Mouse (Mus musculus) lung, postnatal 4 days (tissue): ENCODE measurements around the gene Tgfb3.

Source experiments
- DNase-seq, 2 experiments: peaks; one replicate each; pipeline ENCODE4 v3.0.0; 2021

Tgfb3 gene

DNA sequence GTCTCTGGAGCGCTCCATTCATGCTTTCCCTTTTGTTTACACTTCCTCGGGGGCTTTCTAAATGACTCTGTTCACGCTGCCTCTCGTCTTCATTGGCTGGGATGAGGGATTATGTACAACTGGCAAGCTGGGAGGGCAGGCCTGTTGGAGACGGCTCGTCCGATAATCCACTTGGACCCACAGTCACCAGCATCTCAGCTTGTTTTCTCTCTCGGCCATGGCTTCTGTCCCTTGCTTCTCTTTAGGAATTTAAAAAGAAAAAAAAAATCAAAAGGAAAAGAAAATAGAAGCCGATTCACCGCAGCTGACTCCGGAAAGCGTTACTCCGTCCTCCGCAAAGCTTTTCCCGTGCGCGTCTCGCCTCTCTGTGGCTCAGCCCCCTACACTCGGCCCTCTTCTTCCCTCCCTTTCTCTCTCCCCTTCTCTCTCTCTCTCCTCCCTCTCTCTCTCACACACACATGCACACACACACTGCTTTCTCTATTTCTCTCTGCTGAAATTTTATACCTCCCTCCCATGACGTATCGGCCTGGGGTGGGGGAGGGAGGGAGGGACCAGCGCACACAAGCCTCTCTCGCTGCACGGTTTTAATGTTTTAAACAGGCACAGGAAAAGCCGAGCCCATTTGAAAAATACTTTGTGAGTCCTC lies at the start of gene Tgfb3:
Gene Tgfb3 (minus strand): TSS at position 489 of the 649 bp plus-strand sequence.
- DNase-seq = peak; percentile 62 to 63

DNA sequence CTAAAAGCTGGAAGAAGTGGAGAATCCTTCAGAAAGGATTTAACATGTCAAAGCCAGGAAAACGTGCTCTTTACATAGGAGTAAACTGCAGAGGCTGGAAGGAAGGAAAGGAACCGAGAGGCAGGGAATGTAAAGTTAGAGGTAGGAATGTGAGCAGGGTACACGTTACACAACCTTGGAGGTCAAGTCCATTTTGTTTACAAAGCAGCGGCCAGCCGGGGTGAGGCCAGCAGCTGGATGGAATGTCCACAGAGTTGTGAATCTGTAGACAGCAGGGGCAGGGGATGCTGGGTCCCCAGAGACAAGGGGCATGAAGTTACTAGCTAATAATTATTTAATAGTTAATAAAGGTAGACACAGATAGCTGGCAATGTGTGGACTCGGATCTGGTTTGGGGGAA lies 49.3 kb upstream of the Tgfb3 start:
- peak; percentile 47 to 81 for DNase-seq

DNA sequence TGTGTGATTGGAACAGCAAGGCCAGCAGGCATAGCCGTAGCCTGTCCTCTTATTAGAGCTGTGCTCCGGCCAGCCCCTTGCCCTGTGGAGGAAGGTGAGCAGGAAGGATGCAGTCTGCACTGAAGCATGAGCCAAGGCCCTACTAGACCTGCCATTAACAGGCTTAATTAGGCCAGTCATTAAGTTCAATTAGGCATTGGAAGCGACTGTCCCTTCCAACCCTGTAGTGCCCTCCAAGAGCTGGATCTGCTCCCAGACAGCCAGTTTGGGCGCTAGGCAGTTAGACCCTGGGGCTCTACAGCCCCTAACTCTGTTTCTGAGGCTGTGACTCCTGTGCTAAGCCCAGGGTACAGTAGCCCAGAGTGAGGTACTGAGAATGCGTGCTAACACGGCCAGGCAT lies 45.2 kb upstream of the Tgfb3 start:
- DNase-seq = no peak

GRCm38 (mm10) chr12:86116295-86116835 lies 37.5 kb upstream of the Tgfb3 start:
- no peak for DNase-seq

DNA sequence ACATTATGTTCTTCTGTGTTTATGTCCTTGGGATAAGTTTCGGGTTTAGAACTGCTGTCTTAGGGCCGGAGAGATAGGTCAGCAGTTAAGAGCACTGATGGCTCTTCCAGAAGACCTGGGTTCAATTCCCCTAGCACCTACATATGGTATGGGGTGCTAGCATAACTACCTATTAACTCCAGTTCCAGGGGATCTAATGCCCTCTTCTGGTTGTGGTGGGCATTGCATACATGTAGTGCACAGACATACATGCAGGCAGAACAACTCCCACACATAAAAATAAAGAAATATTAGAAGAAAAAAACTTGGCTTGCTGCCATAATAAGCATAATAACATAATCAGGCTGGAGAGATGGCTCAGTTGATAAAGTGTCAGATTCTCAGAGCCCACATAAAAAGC lies 31.8 kb upstream of the Tgfb3 start:
- DNase-seq = peak in 1 of 2 experiments; percentile 48

- DNase-seq = no peak
Observed at GRCm38 (mm10) chr12:86109531-86109930, 30.7 kb upstream of the Tgfb3 start.

GRCm38 (mm10) chr12:86107645-86108044 lies 28.8 kb upstream of the Tgfb3 start:
- no peak for DNase-seq

GRCm38 (mm10) chr12:86106086-86106485 lies 27.2 kb upstream of the Tgfb3 start:
- DNase-seq = no peak

GRCm38 (mm10) chr12:86105546-86105945 lies 26.7 kb upstream of the Tgfb3 start:
- DNase-seq = no peak

- peak; percentile 47 to 73 for DNase-seq
Observed at GRCm38 (mm10) chr12:86104297-86104696, 25.5 kb upstream of the Tgfb3 start.

- no peak for DNase-seq
Observed at GRCm38 (mm10) chr12:86103852-86104251, 25.0 kb upstream of the Tgfb3 start.

GRCm38 (mm10) chr12:86103391-86103790 lies 24.6 kb upstream of the Tgfb3 start:
- peak in 1 of 2 experiments; percentile 47 for DNase-seq

- no peak for DNase-seq
Observed at GRCm38 (mm10) chr12:86102686-86103085, 23.8 kb upstream of the Tgfb3 start.

DNA sequence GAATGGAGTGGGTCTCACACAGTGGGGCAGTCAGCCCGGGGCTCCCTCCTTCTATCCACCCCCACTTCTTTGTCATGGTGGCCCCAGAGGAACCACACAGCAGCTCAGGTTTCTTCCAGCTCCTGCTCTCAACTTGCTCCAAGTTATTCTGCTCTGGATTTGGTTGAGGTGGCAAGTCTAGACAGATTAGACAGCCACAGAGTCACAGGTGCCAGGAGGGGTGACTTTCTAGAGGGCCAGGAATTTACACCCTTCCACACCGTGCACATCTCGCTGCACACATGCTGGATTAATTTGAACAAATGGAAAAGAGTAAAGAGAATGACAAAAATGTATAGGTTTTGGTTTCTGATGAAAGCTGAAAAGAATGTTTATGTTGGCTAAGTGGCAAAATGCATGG lies 21.9 kb upstream of the Tgfb3 start:
- DNase-seq = no peak

DNA sequence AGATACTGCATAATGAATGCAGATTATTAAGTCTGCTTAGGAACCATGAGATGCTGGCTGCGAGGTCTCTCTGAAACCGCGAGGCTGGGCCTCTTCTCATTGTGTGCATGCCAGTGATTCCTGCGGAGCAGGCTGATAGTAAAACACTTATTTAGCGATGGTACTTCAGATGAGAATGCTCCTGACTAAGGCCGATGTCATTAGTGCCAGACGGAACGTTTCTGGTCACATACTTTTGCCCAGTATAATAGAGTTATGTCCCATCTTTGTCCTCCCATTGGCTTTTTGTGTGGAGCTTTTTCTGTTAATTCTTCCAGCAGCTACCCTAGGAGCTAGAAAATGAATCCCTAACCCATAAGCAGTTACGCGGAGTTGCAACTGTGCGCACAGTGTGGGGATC lies 18.9 kb upstream of the Tgfb3 start:
- DNase-seq = no peak

DNA sequence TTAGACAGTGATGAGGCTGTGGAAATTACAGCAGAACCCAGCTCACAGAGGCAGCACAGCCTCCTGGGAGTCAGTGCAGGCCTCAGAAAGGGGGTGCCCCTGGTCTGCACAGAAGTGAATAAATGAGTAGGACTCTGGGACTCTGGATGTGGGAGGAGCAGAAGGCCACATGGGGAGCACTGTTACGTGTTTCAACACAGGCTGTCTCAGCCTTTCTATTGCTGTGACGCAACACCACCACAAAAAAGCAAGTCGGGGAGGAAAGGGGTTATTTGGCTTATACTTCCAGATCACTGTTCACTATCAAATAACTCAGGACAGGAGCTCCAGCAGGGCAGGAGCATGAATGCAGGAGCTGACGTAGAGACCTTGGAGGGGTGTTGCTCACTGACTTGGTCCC lies 17.0 kb upstream of the Tgfb3 start:
- no peak for DNase-seq

GRCm38 (mm10) chr12:86094075-86094474 lies 15.2 kb upstream of the Tgfb3 start:
- DNase-seq = no peak

- peak; percentile 72 to 87 for DNase-seq
Observed at GRCm38 (mm10) chr12:86091601-86092132, 12.8 kb upstream of the Tgfb3 start.

DNA sequence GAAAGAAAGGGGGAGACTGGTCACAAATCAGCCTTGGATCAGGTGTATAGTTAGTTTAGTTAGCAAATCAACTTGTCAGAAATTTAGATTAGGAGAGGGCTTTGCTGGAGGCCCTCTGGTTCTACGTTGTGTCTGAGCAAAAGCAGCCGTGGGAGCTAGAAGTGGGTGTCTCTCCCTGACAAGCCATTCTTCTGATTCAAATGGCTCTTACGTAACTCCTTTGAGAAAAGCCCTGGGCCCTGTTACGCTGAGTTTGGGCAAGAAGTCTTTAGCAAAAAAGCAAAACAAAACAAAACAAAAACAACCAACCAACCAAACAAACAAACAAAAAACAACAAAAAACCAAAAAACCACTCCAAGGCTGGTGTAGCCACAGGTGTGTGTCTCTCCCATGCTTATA lies 11.9 kb upstream of the Tgfb3 start:
- DNase-seq = no peak

- peak; percentile 37 to 56 for DNase-seq
Observed at GRCm38 (mm10) chr12:86088042-86088441, 9.2 kb upstream of the Tgfb3 start.

- no peak for DNase-seq
Observed at GRCm38 (mm10) chr12:86086550-86086949, 7.7 kb upstream of the Tgfb3 start.

DNA sequence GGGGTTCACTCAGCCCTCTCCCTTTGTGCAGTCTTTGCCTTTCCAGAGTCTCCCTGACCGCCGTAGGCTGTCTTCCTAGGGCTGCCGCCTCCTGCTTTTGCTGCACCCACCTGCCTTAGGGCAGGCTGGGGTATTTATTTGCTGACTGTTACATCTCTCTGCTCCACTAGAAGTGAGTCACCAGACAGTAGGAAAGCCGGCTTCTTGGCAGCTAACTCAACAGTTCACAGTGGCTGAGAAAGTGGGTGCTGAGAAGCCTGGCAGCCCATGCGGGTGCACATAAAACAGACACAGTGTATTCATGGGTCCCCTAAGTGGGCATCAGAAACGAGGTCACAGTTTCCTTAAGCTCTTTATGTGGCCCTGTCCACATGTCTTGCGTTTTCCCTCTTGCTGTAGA lies 7.0 kb upstream of the Tgfb3 start:
- no peak for DNase-seq

DNA sequence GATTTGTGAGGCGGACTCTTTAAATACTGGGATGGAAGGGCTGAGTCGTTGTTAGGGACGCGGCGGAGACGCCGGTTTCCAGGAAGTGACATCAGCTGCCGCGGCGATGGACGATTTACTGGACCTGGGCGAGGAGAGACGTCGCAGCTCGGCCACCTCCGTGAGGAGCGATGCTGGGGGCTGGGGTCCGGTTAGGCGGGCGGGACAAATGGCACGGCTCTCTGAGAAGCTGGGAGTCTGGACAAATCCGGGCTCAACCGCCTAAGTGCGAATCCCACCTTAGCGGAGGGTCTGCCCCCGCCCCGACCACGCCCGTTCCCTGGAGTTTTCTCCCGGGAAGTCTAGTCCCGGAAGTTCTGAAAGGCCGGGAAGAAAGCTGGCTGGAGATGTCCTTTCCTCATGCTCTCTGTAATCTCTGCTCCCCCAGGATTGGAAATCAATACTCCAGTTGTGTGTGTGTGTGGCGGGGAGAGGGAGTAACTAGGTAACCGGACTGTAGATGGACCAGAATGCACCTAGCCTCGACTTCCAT lies 3.7 kb upstream of the Tgfb3 start, which contains the start of gene Ift43:
Gene Ift43 (plus strand): TSS at position 61 of the 532 bp plus-strand sequence.
- peak; percentile 87 to 89 for DNase-seq

- DNase-seq = peak; percentile 94 to 95
Observed at GRCm38 (mm10) chr12:86079202-86079667, 394 bp upstream of the Tgfb3 start.
